Mouse (Mus musculus) heart, embryonic 14.5 days (tissue): ENCODE data around the gene Hoxc5. TPM values are rescaled to one million over a fixed set of nuclear protein-coding genes. Genes with fewer than 3 reads are reported as not detected.

Source experiments
- ATAC-seq: fragments of 200-750 bp; cut with Nextera tagmentation; 2 replicates; pipeline ENCODE4 v1.8.0; 2017; ENCODE audit warnings: low read depth, moderate TSS enrichment; ENCODE audit not compliant: insufficient number of reproducible peaks, insufficient read depth, low FRiP score
- H3K27ac ChIP-seq, 2 experiments: fragments of 200-500 bp in 1 of 2; fragments of 300-500 bp in 1 of 2; sonication (generic) in 1 of 2; replicated peaks in 1 of 2; 2 replicates each; pipeline ENCODE4 v1.5.1; 2012 to 2014; ENCODE audit warnings: low read depth in 2 of 2, low read length in 2 of 2, control low read depth in 1 of 2, mild to moderate bottlenecking in 1 of 2, mixed read lengths in 1 of 2; ENCODE audit not compliant: control insufficient read depth in 1 of 2, insufficient read depth in 1 of 2
- H3K27me3 ChIP-seq: fragments of 300-500 bp; sonication (generic); 2 replicates; pipeline ENCODE4 v1.6.1; 2014; ENCODE audit warnings: mild to moderate bottlenecking, low read length, control low read depth; ENCODE audit not compliant: control insufficient read depth, insufficient read depth
- H3K36me3 ChIP-seq: fragments of 300-500 bp; sonication (generic); 2 replicates; pipeline ENCODE4 v1.6.1; 2014; ENCODE audit warnings: mild to moderate bottlenecking, control low read depth, low read length, mixed read lengths; ENCODE audit not compliant: control insufficient read depth, insufficient read depth
- H3K4me1 ChIP-seq, 2 experiments: fragments of 200-500 bp in 1 of 2; fragments of 300-500 bp in 1 of 2; sonication (generic) in 1 of 2; 2 replicates each; pipeline ENCODE4 v1.6.1; 2012 to 2014; ENCODE audit warnings: low read length in 2 of 2, control low read depth in 1 of 2, mixed read lengths in 1 of 2; ENCODE audit not compliant: control insufficient read depth in 2 of 2, insufficient read depth in 2 of 2
- H3K4me2 ChIP-seq: fragments of 300-500 bp; sonication (generic); 2 replicates; pipeline ENCODE4 v1.6.1; 2014; ENCODE audit warnings: mild to moderate bottlenecking, low read length
- H3K4me3 ChIP-seq, 2 experiments: fragments of 200-500 bp in 1 of 2; fragments of 300-500 bp in 1 of 2; sonication (generic) in 1 of 2; 2 replicates each; pipeline ENCODE4 v1.5.1; 2012 to 2014; ENCODE audit warnings: low read length in 2 of 2, mild to moderate bottlenecking in 2 of 2, control low read depth in 1 of 2, low read depth in 1 of 2, moderate library complexity in 1 of 2; ENCODE audit not compliant: control insufficient read depth in 1 of 2, insufficient read depth in 1 of 2
- H3K9ac ChIP-seq: fragments of 300-500 bp; sonication (generic); 2 replicates; pipeline ENCODE4 v1.6.1; 2014; ENCODE audit warnings: mild to moderate bottlenecking, low read length
- H3K9me3 ChIP-seq: fragments of 300-500 bp; sonication (generic); 2 replicates; pipeline ENCODE4 v1.6.1; 2016; ENCODE audit warnings: low read length, control low read depth; ENCODE audit not compliant: control insufficient read depth
- WGBS: fragments of 180-500 bp; shearing (Covaris S2); extraction: QIAGEN DNeasy Blood & Tissue Kit; methylation state at CpG from one replicate; pipeline ENCODE4 v1.1.7; 2014; 5-methylcytosine and 5-hydroxymethylcytosine counted together
- polyA plus RNA-seq: library from polyadenylated mRNA; unstranded; fragments of >200 nt; fragmentation: Nextera tagmentation; extraction: Ambion mirVana; gene quantifications from 2 replicates; pipeline ENCODE4 v1.2.1, GENCODE M21; 2014

Hoxc5 gene
- polyA plus RNA-seq, 1 experiment from 2014 or later: 0.07 TPM

GRCm38 (mm10) chr15:102998608-102999182, 31.5 kb downstream of the Hoxc5 start:
- under 1% methylated on average over 19 of the region's 19 CpGs for WGBS

DNA sequence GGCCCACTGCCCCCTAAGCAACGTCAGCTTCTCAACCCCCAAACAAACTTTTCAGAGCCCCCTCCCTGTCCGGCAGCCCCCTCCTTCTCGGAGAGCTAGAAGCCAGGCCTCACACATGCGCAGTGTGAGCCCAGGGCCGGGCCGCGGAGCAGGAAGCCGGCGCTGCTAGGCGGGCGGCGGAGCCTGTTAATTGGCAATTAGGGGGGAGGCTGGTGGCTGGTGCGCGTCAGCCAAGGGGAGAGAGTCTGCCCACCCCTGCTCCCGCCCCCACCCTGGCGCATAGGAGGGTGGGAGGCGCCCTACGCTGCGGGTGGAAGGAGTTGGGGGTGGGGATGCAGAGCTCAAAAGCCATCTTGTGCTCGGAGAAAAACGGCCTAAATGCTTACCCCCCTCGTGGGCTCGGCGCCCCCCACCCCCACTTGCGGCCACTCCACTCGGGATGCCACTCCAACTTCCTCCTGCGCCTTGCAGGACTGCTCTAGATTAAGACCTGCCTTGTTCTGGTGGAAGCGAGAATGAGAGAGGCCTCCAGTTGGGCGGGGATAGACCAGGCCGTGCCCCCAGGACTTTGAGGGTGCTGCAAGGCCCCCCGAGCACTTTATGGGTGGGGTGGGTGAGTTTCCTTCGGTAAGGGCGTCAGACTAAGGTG, 32.1 kb downstream of the Hoxc5 start:
- no peaks in the 10 kb centered on the region for H3K36me3 ChIP-seq
- H3K4me1 ChIP-seq: peaks cover 21 to 26% of the 10 kb centered on the region in 2 experiments
- H3K9me3 ChIP-seq: no peaks in the 10 kb centered on the region
- 0 out of 2 replicates have a peak, but pooled peaks have one; percentile 49 for ATAC-seq
- H3K27ac ChIP-seq: no peak overlapping the region
- WGBS: 3% methylated on average over 33 of the region's 33 CpGs
- peak overlapping the region; percentile 67 for H3K9ac ChIP-seq
- peak overlapping the region; percentile 92 for H3K4me2 ChIP-seq
- H3K27me3 ChIP-seq: peaks cover 99% of the 10 kb centered on the region
- peak overlapping the region; percentile 47 to 50 for H3K4me3 ChIP-seq

More at GRCm38 (mm10) chr15:102998608-102999182, 31.5 kb downstream of the Hoxc5 start:
- no peaks in the 10 kb centered on the region for H3K36me3 ChIP-seq
- peak overlapping the region; percentile 92 for H3K4me2 ChIP-seq
- H3K4me1 ChIP-seq: peaks cover 21 to 26% of the 10 kb centered on the region in 2 experiments
- no peak overlapping the region for H3K27ac ChIP-seq
- no peak for ATAC-seq
- peaks cover 99% of the 10 kb centered on the region for H3K27me3 ChIP-seq
- H3K9me3 ChIP-seq: no peaks in the 10 kb centered on the region
- peak overlapping the region; percentile 67; the same call in 1 of the 2 replicates for H3K9ac ChIP-seq
- peak overlapping the region; percentile 47 to 50 for H3K4me3 ChIP-seq

DNA sequence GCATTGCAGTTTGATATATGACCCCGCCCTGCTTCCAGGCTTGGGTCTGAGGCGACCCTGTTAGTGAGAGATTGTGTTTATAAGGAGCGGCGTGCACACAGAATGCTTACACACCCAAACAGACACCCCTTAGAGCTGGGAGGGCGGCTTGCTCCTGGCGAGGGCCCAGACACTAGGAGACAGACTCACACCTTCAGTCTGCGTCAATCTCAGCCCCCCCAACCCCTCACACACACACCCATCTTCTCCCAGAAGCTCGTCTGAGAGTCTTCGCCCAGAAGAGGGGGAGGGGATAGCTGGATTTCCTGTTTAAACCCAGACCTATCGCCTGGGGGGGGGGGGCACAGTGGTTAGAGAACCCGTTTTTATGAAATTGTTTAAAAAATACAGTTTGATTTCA, 32.7 kb downstream of the Hoxc5 start:
- WGBS: 23% methylated on average over 10 of the region's 11 CpGs
- H3K27ac ChIP-seq: no peak overlapping the region
- peak overlapping the region; percentile 47 to 50; a peak in 1 of 4 replicates for H3K4me3 ChIP-seq
- H3K36me3 ChIP-seq: no peaks in the 10 kb centered on the region
- H3K4me2 ChIP-seq: peak overlapping the region; percentile 92
- no peak overlapping the region for H3K9ac ChIP-seq
- peaks cover 21 to 26% of the 10 kb centered on the region in 2 experiments for H3K4me1 ChIP-seq
- H3K27me3 ChIP-seq: peaks cover 99% of the 10 kb centered on the region
- H3K9me3 ChIP-seq: no peaks in the 10 kb centered on the region
- ATAC-seq: no peak

- 9% methylated on average over 24 of the region's 24 CpGs for WGBS
Observed at GRCm38 (mm10) chr15:103000501-103000901, 33.3 kb downstream of the Hoxc5 start.

DNA sequence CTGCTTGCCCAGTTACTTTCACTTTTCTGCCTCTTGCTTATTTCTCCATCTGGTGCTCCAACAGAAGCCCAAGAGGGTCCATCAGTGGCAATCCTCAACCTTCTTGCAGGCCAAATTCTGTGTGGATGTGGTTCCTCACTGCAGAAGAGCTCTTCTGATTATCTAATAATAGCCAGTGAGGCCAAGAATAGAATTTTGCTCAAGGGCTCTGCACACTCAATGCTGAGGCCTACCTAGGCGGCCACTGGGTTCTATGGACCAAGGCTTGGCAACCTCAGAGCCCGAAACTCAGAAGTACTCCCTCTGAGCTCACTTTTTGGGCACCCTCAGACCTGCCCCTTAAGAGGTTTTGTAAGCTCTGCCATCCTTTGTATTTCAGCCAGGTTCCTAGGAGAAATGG, 34.1 kb downstream of the Hoxc5 start:
- H3K36me3 ChIP-seq: no peaks in the 10 kb centered on the region
- ATAC-seq: no peak
- peaks cover 99% of the 10 kb centered on the region for H3K27me3 ChIP-seq
- H3K4me2 ChIP-seq: peak overlapping the region; percentile 40
- no peak overlapping the region for H3K27ac ChIP-seq
- no peak overlapping the region for H3K4me3 ChIP-seq
- H3K9ac ChIP-seq: no peak overlapping the region
- 22% methylated on average over 2 of the region's 2 CpGs for WGBS
- H3K4me1 ChIP-seq: peaks cover 21 to 26% of the 10 kb centered on the region in 2 experiments
- no peaks in the 10 kb centered on the region for H3K9me3 ChIP-seq

More at GRCm38 (mm10) chr15:103000501-103000901, 33.3 kb downstream of the Hoxc5 start:
- Histone ChIP-seq H3K9me3 (no peaks in the 10 kb centered on the region), H3K27me3 (peaks cover 99% of the 10 kb centered on the region), H3K4me3 (peak overlapping the region in 1 of 2 experiments; percentile 19; a peak in 1 of 4 replicates), H3K9ac (peak overlapping the region; percentile 49; the same call in 1 of the 2 replicates), H3K36me3 (no peaks in the 10 kb centered on the region), H3K4me2 (peak overlapping the region; percentile 40), H3K27ac (no peak overlapping the region), H3K4me1 (peaks cover 21 to 26% of the 10 kb centered on the region in 2 experiments)
- ATAC-seq: no peak

DNA sequence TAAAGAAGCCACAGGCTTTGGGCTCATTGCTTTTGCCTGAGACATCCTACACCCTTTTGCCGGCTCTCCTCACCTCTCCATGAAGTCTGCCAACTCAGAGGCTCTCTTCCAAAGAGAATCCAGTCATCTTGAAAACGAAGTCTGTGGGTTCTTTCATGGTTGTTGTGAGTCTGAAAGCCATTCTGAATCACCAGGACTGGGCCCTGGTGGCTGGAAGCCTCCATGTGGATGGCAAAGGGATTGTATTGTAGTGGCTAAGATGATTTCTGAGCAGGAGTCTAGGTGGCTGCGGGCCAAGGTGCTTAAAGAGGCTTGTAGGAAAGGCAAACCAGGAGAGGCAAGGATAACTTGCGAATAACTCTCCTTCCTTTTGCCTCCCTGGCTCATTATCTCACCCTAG, 34.9 kb downstream of the Hoxc5 start:
- no peak overlapping the region for H3K4me2 ChIP-seq
- H3K9me3 ChIP-seq: no peaks in the 10 kb centered on the region
- H3K36me3 ChIP-seq: no peaks in the 10 kb centered on the region
- no peak for ATAC-seq
- WGBS: 35% methylated on average over 4 of the region's 4 CpGs
- no peak overlapping the region for H3K27ac ChIP-seq
- no peak overlapping the region for H3K4me3 ChIP-seq
- peaks cover 99% of the 10 kb centered on the region for H3K27me3 ChIP-seq
- H3K9ac ChIP-seq: no peak overlapping the region
- H3K4me1 ChIP-seq: peaks cover 21 to 26% of the 10 kb centered on the region in 2 experiments

GRCm38 (mm10) chr15:103002821-103003448, 35.7 kb downstream of the Hoxc5 start:
- WGBS: 19% methylated on average over 13 of the region's 13 CpGs
- H3K4me3 ChIP-seq: no peak overlapping the region
- H3K27me3 ChIP-seq: peaks cover 99% of the 10 kb centered on the region
- H3K27ac ChIP-seq: no peak overlapping the region
- no peak overlapping the region for H3K9ac ChIP-seq
- no peak overlapping the region for H3K4me2 ChIP-seq
- ATAC-seq: no peak
- peaks cover 21 to 26% of the 10 kb centered on the region in 2 experiments for H3K4me1 ChIP-seq
- H3K9me3 ChIP-seq: no peaks in the 10 kb centered on the region
- H3K36me3 ChIP-seq: no peaks in the 10 kb centered on the region
